Mouse (Mus musculus) olfactory bulb, adult 2 months (tissue): ENCODE measurements around the gene Mapk12. TPM values are rescaled to one million over a fixed set of nuclear protein-coding genes. Genes with fewer than 3 reads are reported as not detected.

Experiments used
- H3K27ac ChIP-seq: fragments of 200-500 bp; 2 replicates; pipeline ENCODE4 v1.5.1; 2012; ENCODE audit warnings: low read depth, low read length; ENCODE audit not compliant: insufficient read depth
- H3K4me1 ChIP-seq: fragments of 200-500 bp; 2 replicates; pipeline ENCODE4 v1.6.1; 2012; ENCODE audit warnings: low read length; ENCODE audit not compliant: control insufficient read depth, insufficient read depth
- H3K4me3 ChIP-seq: fragments of 200-500 bp; 2 replicates; pipeline ENCODE4 v1.5.1; 2012; ENCODE audit warnings: mild to moderate bottlenecking, low read depth, low read length, moderate library complexity; ENCODE audit not compliant: insufficient read depth
- CTCF ChIP-seq: fragments of 200-500 bp; IDR thresholded peaks from 2 replicates; pipeline ENCODE4 v1.5.1; 2012; ENCODE audit warnings: low read depth, mild to moderate bottlenecking, low read length, moderate library complexity; ENCODE audit not compliant: insufficient read depth
- POLR2A ChIP-seq: fragments of 200-500 bp; IDR thresholded peaks from 2 replicates; pipeline ENCODE4 v1.6.1; 2012; ENCODE audit warnings: mild to moderate bottlenecking, low read depth, low read length, moderate library complexity; ENCODE audit not compliant: insufficient read depth
- WGBS: fragments of 180-500 bp; shearing (Covaris S2); methylation state at CpG from one replicate; pipeline ENCODE4 v1.1.7; 2018; 5-methylcytosine and 5-hydroxymethylcytosine counted together
- polyA plus RNA-seq: library from polyadenylated mRNA; stranded (reverse); fragments of >200 nt; gene quantifications from 2 replicates; pipeline ENCODE4 v1.2.4, GENCODE M21; 2012; ENCODE audit warnings: low replicate concordance; ENCODE audit not compliant: missing spikeins, insufficient read depth, insufficient read length

Mapk12 gene
- polyA plus RNA-seq, 1 experiment = not detected

DNA sequence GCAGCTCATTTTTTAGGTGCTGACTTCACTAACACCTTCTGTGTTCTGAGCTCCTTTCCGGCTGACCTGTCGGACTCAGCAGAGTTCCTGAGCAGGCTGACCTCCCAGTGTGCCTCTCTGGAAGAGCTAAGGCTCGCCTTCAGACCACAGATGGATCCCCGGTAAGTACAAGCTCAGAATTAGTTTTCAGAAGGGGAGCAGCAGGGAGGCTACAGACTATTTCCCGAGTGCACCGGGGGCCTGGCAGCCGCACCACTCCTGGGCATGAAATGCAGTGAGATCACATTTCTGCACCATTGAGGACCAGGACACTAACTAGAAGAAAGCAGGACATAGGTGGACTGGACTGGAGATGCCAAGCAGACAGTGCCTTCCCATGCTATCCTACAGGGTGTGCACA is 41.9 kb downstream of the Mapk12 start:
- no peaks in the 10 kb centered on the region for H3K4me1 ChIP-seq
- H3K4me3 ChIP-seq = no peak overlapping the region
- H3K27ac ChIP-seq = no peak overlapping the region
- TF ChIP-seq CTCF = no peak
- TF ChIP-seq POLR2A = no peak
- WGBS = 80% methylated on average over 7 of the region's 7 CpGs

DNA sequence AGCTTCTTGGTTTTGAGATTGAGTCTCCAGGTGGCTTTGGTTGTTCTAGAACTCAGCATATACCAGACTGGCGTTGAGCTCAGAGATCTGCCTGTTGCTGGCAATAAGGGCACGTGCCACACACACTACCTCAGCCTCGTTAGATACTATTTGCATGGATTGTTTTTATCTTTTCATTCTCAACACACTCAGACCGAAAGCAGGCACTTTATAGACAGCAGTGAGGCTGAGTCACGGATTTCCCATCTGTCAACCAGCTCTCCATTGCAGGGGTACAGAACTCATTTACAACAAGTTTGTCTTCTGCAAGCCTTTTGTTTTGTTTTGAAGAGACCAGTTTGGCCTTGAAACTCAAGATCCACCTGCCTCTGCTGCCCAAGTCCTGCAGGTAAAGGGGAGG is 43.1 kb downstream of the Mapk12 start:
- no peak overlapping the region for H3K27ac ChIP-seq
- H3K4me1 ChIP-seq = no peaks in the 10 kb centered on the region
- H3K4me3 ChIP-seq = no peak overlapping the region
- WGBS = 72% methylated on average over 5 of the region's 5 CpGs
- no peak for TF ChIP-seq CTCF
- TF ChIP-seq POLR2A = no peak

DNA sequence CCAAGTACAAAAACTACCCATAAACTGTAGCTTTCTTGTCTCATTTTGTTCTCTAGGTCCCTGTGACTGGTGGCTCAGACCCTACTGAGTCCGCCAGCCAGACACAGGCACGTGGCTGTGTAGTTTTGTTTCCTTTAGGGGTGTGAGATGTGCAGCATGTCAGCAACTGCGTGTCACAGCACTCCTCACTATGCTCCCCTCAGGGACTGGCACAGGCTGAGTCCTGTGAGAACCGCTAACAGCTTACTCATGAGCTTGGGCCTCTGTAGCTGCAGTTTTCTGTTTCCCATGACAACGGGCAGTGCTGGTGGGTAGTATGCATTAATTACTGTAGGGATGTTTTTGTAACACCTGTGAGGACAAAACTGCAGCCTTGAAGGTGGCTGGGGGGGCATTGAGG is 48.3 kb downstream of the Mapk12 start:
- WGBS = 50% methylated on average over 5 of the region's 5 CpGs

DNA sequence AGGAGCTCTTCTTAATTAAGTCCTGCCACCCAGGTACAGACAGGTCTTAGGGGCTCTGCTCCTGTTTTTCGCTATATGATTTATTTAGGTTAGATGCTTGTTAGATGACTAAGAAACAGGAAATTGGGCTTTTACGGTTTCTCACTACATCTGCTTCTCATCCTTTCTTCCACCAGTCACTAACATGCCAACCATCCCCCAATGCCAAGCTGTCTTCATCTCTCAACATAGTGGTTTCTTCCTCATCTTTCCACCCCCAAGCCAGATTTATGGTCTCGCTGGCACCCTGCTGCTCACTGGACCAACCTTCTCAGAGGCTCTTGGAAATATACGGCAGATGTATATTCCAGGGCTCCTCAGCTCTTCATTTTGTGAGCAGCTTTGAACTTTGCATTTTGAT is 49.8 kb downstream of the Mapk12 start:
- Histone ChIP-seq H3K4me1 (peaks cover 4% of the 10 kb centered on the region), H3K4me3 (no peak overlapping the region), H3K27ac (no peak overlapping the region)
- TF ChIP-seq CTCF (no peak), POLR2A (no peak)
- WGBS = 72% methylated on average over 4 of the region's 4 CpGs

More for the DNA sequence above, 48.3 kb downstream of the Mapk12 start:
- Histone ChIP-seq H3K4me3 (no peak overlapping the region), H3K4me1 (peaks cover 4% of the 10 kb centered on the region), H3K27ac (no peak overlapping the region)
- TF ChIP-seq POLR2A (no peak), CTCF (no peak)

DNA sequence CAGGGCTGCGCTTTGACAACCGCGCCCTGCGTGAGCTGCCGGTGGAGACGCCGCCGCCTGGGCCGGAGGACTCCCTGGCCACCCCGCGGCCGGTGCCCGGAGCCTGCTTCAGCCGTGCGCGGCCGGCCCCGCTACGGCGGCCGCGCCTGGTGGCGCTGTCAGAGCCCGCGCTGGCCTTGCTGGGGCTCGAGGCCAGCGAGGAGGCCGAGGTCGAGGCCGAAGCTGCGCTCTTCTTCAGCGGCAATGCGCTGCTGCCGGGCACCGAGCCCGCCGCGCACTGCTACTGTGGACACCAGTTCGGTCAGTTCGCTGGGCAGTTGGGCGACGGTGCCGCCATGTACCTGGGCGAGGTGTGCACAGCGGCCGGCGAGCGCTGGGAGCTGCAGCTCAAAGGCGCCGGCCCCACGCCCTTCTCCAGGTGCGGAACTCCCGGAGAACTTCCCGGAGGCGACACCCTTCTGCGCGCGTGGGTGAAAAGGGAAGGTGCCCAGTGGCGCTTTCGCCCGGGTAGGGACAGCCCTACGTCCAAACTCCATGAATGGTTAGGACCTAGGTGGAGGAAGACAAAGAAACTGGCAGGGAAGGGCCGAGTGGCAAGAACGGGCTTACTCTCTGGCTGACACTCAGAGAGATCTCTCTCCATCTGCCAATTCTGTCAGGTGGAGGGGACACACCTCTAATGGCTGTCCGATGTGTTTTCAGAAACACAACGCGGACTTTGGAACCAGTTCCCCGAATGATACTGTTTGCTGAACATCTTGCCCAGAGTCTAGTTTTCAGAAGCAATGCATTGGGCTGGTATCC is 51.1 kb downstream of the Mapk12 start:
- Histone ChIP-seq H3K27ac (peak overlapping the region; percentile 18; the same call in 1 of the 2 replicates), H3K4me3 (peak overlapping the region; percentile 88), H3K4me1 (peaks cover 4% of the 10 kb centered on the region)
- no peak for TF ChIP-seq POLR2A
- no peak for TF ChIP-seq CTCF
- WGBS = 1% methylated on average over 68 of the region's 68 CpGs

DNA sequence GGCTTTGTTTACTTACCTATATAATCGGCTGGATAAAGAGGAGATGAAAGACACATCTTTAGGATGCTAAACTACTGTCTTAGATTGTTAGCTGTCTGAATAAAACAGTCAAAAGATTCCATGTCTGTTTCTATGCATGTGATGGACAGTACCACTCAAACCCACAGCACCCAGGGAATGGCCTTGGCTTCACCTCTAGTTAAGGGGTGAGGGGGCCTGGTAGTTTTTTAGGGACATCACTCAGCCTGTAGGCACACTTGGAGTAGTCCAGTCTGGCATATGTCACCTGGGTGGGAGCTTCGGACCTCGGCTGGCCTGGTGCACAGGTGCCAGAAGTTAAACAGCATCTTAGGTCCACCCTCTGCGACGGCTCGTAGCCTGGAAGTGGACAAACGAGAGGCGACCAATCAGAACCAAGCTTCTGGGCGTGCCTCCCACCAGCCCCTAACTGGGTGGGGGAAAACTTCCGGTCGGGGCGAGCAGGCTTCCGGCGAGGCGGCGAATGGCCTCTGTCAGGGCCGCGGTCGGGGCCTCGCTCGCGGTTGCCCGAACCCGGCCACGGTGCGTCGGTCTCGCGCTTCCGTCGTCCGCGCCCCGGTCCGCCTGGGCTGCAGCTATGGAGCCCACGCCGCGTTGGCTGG is 51.8 kb downstream of the Mapk12 start, which contains the start of gene Selenoo:
TSS of gene Selenoo (plus strand) at position 478 of the 641 bp plus-strand sequence.
- WGBS = 1% methylated on average over 38 of the region's 38 CpGs
- Histone ChIP-seq H3K4me1 (peaks cover 4% of the 10 kb centered on the region), H3K4me3 (peak within 1 kb of the TSS; percentile 88), H3K27ac (peak within 1 kb of the TSS; percentile 58; the same call in 1 of the 2 replicates)
- TF ChIP-seq CTCF = no peak
- TF ChIP-seq POLR2A = peak; percentile 93

DNA sequence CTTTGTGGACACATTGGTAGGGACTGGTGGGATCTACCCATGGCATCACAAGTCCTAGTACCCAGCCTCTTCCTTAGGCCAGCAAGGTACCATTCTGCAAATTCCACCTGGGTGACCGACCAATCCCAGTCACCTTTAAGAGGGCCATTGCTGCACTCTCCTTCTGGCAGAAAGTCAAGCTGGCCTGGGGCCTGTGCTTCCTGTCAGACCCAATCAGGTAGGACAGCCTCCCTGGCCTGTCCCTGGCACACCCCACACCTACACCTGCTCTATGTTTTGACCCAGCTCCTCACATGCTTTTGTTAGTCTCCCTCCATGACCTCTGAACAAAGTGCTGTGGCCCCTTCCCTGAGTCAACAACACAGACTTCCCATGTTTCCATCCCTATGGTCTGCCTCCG is 55.7 kb downstream of the Mapk12 start:
- H3K27ac ChIP-seq = no peak overlapping the region
- H3K4me1 ChIP-seq = no peaks in the 10 kb centered on the region; the same call in 1 of the 2 replicates
- WGBS = 87% methylated on average over 2 of the region's 2 CpGs
- TF ChIP-seq POLR2A (no peak), CTCF (no peak)
- H3K4me3 ChIP-seq = no peak overlapping the region

DNA sequence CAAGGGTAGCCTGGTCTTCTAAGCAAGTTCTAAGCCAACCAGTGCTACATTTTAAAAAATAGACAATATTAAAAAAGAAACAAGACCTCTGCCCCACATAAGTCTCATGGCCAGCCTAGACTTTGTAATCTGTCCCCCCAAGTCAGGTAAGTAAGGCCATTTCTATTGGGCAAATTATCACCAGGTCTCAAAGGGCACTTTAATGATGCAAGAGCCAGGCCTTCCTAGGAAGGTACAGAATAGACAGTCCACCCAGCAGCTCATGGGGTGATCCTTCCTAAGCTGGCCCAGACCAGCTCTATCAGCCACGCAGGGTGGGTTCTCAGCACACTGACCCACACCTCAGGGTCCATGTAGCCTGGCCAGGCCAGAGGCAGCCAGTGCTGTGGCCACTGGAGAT is 56.6 kb downstream of the Mapk12 start:
- TF ChIP-seq CTCF = no peak
- TF ChIP-seq POLR2A = no peak
- no peak overlapping the region for H3K27ac ChIP-seq
- WGBS = 97% methylated on average over 1 of the region's 1 CpGs
- no peaks in the 10 kb centered on the region for H3K4me1 ChIP-seq
- H3K4me3 ChIP-seq = no peak overlapping the region

Other genes starting within 250 kb of the Mapk12 start
- not detected in 2 replicates for gene Ttll8, start 186.3 kb downstream of the Mapk12 start, polyA plus RNA-seq
- not detected in 2 replicates for gene Mlc1, start 161.7 kb downstream of the Mapk12 start, polyA plus RNA-seq
- not detected in 2 replicates for gene Mov10l1, start 157.8 kb downstream of the Mapk12 start, polyA plus RNA-seq
- gene Panx2, start 81.0 kb downstream of the Mapk12 start, polyA plus RNA-seq = not detected in 2 replicates
- not detected in 2 replicates for gene Trabd, start 65.6 kb downstream of the Mapk12 start, polyA plus RNA-seq
- not detected in 2 replicates for gene Selenoo, start 51.6 kb downstream of the Mapk12 start, polyA plus RNA-seq
- gene Tubgcp6, start 17.6 kb downstream of the Mapk12 start, polyA plus RNA-seq = 77.8 TPM in 1 of 2 replicates, not detected in the other
- not detected in 2 replicates for gene Hdac10, start 12.0 kb downstream of the Mapk12 start, polyA plus RNA-seq
- gene Mapk11, start 8.9 kb upstream of the Mapk12 start, polyA plus RNA-seq = not detected in 2 replicates
- 46.6 TPM in 1 of 2 replicates, not detected in the other for gene Plxnb2, start 40.1 kb upstream of the Mapk12 start, polyA plus RNA-seq
- not detected in 2 replicates for gene Dennd6b, start 55.8 kb upstream of the Mapk12 start, polyA plus RNA-seq
- not detected in 2 replicates for gene Ppp6r2, start 70.8 kb upstream of the Mapk12 start, polyA plus RNA-seq
- 913 TPM in 1 of 2 replicates, not detected in the other for gene Sbf1, start 174.6 kb upstream of the Mapk12 start, polyA plus RNA-seq
- gene Adm2, start 182.0 kb upstream of the Mapk12 start, polyA plus RNA-seq = not detected in 2 replicates
- gene Miox, start 193.7 kb upstream of the Mapk12 start, polyA plus RNA-seq = not detected in 2 replicates
- not detected in 2 replicates for gene Lmf2, start 215.0 kb upstream of the Mapk12 start, polyA plus RNA-seq
- gene Ncaph2, start 215.0 kb upstream of the Mapk12 start, polyA plus RNA-seq = not detected in 2 replicates
- gene Sco2, start 233.1 kb upstream of the Mapk12 start, polyA plus RNA-seq = not detected in 2 replicates
- gene Tymp, start 236.3 kb upstream of the Mapk12 start, polyA plus RNA-seq = not detected in 2 replicates
- not detected in 2 replicates for gene Odf3b, start 238.6 kb upstream of the Mapk12 start, polyA plus RNA-seq
- gene Klhdc7b, start 244.2 kb upstream of the Mapk12 start, polyA plus RNA-seq = not detected in 2 replicates